Mouse (Mus musculus) kidney, embryonic 14.5 days (tissue): ENCODE results near the gene Sap30bp. TPM values are rescaled to one million over a fixed set of nuclear protein-coding genes. Genes with fewer than 3 reads are reported as not detected.

ENCODE experiments used
- ATAC-seq: fragments of 200-750 bp; cut with Nextera tagmentation; 2 replicates; pipeline ENCODE4 v1.8.0; 2017; ENCODE audit warnings: moderate number of reproducible peaks, mild to moderate bottlenecking, moderate TSS enrichment, moderate library complexity; ENCODE audit not compliant: low FRiP score, low TSS enrichment
- H3K27ac ChIP-seq: fragments of 300-500 bp; sonication (generic); 2 replicates; pipeline ENCODE4 v1.5.1; 2014; ENCODE audit warnings: low read depth, mild to moderate bottlenecking, low read length, moderate library complexity, mixed read lengths
- H3K27me3 ChIP-seq: fragments of 300-500 bp; sonication (generic); 2 replicates; pipeline ENCODE4 v1.6.1; 2014; ENCODE audit warnings: mild to moderate bottlenecking, low read length; ENCODE audit not compliant: control insufficient read depth, insufficient read depth
- H3K36me3 ChIP-seq: fragments of 300-500 bp; sonication (generic); 2 replicates; pipeline ENCODE4 v1.6.1; 2014; ENCODE audit warnings: low read length, mixed read lengths; ENCODE audit not compliant: control insufficient read depth, insufficient read depth
- H3K4me1 ChIP-seq: fragments of 300-500 bp; sonication (generic); 2 replicates; pipeline ENCODE4 v1.6.1; 2014; ENCODE audit warnings: low read length, mixed read lengths; ENCODE audit not compliant: control insufficient read depth, insufficient read depth
- H3K4me2 ChIP-seq: fragments of 300-500 bp; sonication (generic); replicated peaks from 2 replicates; pipeline ENCODE4 v1.6.1; 2014; ENCODE audit warnings: low read depth, mild to moderate bottlenecking, low read length
- H3K4me3 ChIP-seq: fragments of 300-500 bp; sonication (generic); 2 replicates; pipeline ENCODE4 v1.5.1; 2014; ENCODE audit warnings: mild to moderate bottlenecking, low read length
- H3K9ac ChIP-seq: fragments of 300-500 bp; sonication (generic); 2 replicates; pipeline ENCODE4 v1.6.1; 2014; ENCODE audit warnings: low read depth, mild to moderate bottlenecking, low read length, moderate library complexity
- H3K9me3 ChIP-seq: fragments of 300-500 bp; sonication (generic); 2 replicates; pipeline ENCODE4 v1.6.1; 2016; ENCODE audit warnings: low read length; ENCODE audit not compliant: control insufficient read depth
- WGBS: fragments of 180-500 bp; shearing (Covaris S2); extraction: QIAGEN DNeasy Blood & Tissue Kit; methylation state at CpG from one replicate; pipeline ENCODE4 v1.1.7; 2014; 5-methylcytosine and 5-hydroxymethylcytosine counted together
- polyA plus RNA-seq: library from polyadenylated mRNA; unstranded; fragments of >200 nt; fragmentation: Nextera tagmentation; extraction: Ambion mirVana; gene quantifications from 2 replicates; pipeline ENCODE4 v1.2.1, GENCODE M21; 2014

Gene Sap30bp
- polyA plus RNA-seq, 1 experiment from 2014 or later: 41.4 TPM

GRCm38 (mm10) chr11:115962651-115963412 is 29.8 kb downstream of the Sap30bp start:
- no peak overlapping the region for H3K4me2 ChIP-seq
- WGBS: 94% methylated on average over 9 of the region's 9 CpGs
- H3K4me3 ChIP-seq: no peak overlapping the region
- H3K27ac ChIP-seq: no peak overlapping the region
- H3K9me3 ChIP-seq: no peaks in the 10 kb centered on the region
- ATAC-seq: no peak
- no peaks in the 10 kb centered on the region for H3K27me3 ChIP-seq
- H3K4me1 ChIP-seq: no peaks in the 10 kb centered on the region
- H3K9ac ChIP-seq: no peak overlapping the region
- peaks cover 82% of the 10 kb centered on the region for H3K36me3 ChIP-seq

DNA sequence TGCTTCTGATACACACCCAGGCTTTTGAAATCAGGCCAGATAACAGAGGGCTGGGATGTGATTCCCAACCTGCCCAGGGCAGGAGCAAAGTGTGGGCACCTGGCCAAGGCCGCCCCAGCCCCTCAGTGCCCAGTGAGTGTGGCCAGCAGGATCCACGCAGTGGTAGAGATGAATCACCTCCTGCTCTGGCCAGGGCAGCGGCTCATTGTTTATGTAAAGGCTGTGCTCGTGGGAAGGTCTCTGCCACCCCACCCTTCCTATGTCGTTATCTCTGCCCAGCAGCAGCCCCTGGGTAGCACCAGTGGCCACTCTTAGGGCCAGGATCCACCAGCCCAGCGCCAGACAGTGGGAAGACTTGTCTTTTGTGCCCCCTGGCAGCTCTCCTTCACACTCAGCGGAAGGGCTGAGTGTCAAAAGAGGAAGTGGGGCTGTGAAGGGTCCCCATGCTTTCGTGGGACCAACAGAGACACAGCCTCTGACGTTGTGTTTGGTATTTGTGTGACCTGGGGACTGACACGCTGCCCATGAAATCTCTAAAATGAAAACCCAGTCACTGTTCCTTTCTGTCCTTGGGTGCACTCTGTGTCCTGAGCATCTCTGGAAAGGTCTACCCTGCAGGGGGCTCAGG is 32.0 kb downstream of the Sap30bp start:
- Histone ChIP-seq H3K4me1 (peaks cover 10% of the 10 kb centered on the region), H3K27me3 (no peaks in the 10 kb centered on the region), H3K27ac (no peak overlapping the region), H3K4me3 (no peak overlapping the region), H3K9ac (no peak overlapping the region), H3K4me2 (no peak overlapping the region), H3K36me3 (peaks cover 68% of the 10 kb centered on the region), H3K9me3 (no peaks in the 10 kb centered on the region)
- WGBS: 80% methylated on average over 10 of the region's 10 CpGs
- ATAC-seq: no peak

GRCm38 (mm10) chr11:115968731-115969405 is 35.8 kb downstream of the Sap30bp start:
- no peak overlapping the region for H3K9ac ChIP-seq
- peaks cover 20% of the 10 kb centered on the region for H3K4me1 ChIP-seq
- H3K4me3 ChIP-seq: no peak overlapping the region
- peaks cover 32% of the 10 kb centered on the region for H3K36me3 ChIP-seq
- no peak for ATAC-seq
- H3K4me2 ChIP-seq: no peak overlapping the region
- H3K27ac ChIP-seq: no peak overlapping the region
- 64% methylated on average over 5 of the region's 5 CpGs for whole genome bisulfite sequencing
- peaks cover 3% of the 10 kb centered on the region; the same call in 1 of the 2 replicates for H3K27me3 ChIP-seq
- no peaks in the 10 kb centered on the region for H3K9me3 ChIP-seq

DNA sequence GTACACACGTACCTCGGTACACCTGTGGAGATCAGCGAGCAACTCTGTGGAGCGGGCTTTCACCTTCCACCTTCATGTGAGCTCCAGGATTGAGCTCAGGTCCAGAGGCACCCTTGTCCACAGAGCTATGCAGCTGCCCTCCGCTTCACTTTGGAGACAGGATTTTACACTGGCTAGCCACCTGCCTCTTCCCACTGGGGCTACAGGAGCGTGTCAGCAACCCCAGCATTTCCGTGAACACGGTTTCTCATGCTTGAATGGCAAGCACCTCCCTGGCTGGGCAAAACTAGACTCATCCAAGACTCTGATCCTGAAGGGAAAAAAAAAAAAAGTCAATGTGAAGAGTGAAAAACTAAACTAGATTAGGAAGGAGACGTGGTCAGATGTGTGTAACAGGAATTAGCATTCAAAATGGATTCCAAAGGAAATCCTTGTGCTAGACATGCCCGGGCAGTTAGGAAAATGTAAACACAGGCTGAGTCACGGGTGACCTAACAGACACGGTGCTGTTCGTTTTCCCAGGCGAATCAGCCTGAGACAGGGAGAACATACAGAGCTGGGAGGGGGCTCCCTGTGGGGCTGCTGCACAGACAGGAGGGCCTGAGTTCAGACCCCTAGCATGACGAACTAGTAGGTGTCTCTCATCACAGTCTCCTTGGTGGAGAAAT is 37.1 kb downstream of the Sap30bp start:
- H3K4me3 ChIP-seq: no peak overlapping the region
- H3K9me3 ChIP-seq: no peaks in the 10 kb centered on the region
- WGBS: 35% methylated on average over 15 of the region's 15 CpGs
- no peak overlapping the region; the same call in 1 of the 2 replicates for H3K4me2 ChIP-seq
- peaks cover 16% of the 10 kb centered on the region for H3K27me3 ChIP-seq
- peaks cover 19% of the 10 kb centered on the region for H3K36me3 ChIP-seq
- peak; percentile 30; the same call in 1 of the 2 replicates for ATAC-seq
- peaks cover 20% of the 10 kb centered on the region for H3K4me1 ChIP-seq
- peak overlapping the region; percentile 48; the same call in 1 of the 2 replicates for H3K27ac ChIP-seq
- H3K9ac ChIP-seq: no peak overlapping the region

GRCm38 (mm10) chr11:115971016-115971415 is 37.9 kb downstream of the Sap30bp start:
- peak; percentile 14; the same call in 1 of the 2 replicates for ATAC-seq
- peaks cover 20% of the 10 kb centered on the region for H3K4me1 ChIP-seq
- H3K9me3 ChIP-seq: no peaks in the 10 kb centered on the region
- 65% methylated on average over 6 of the region's 6 CpGs for WGBS
- H3K4me3 ChIP-seq: no peak overlapping the region
- no peak overlapping the region for H3K4me2 ChIP-seq
- peaks cover 11% of the 10 kb centered on the region for H3K36me3 ChIP-seq
- H3K27ac ChIP-seq: no peak overlapping the region
- H3K9ac ChIP-seq: no peak overlapping the region
- H3K27me3 ChIP-seq: peaks cover 23% of the 10 kb centered on the region

- peak; percentile 46; the same call in 1 of the 2 replicates for ATAC-seq
- peaks cover 23% of the 10 kb centered on the region for H3K27me3 ChIP-seq
Measured at GRCm38 (mm10) chr11:115974309-115975082, 41.4 kb downstream of the Sap30bp start, which contains the start of gene Itgb4. Itgb4 (plus strand) TSS chr11:115974709.

DNA sequence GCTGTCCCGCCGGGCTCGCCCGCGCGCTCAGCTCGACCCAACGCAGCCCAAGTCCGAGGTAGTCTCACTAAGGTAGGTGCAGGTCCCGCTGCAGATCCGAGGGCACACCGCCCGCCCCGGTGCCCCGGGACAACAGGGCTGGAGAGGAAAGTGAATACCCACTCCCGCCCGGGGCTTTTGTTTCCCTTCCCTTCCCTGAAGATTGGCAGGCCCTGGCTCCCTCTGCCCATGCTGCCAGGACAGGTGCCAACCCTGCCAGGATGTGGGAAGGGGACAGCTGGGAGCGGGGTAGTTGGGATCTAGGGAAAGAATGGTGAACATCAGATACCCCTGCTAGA is 42.0 kb downstream of the Sap30bp start:
- peak overlapping the region; percentile 47 for H3K4me3 ChIP-seq
- H3K27ac ChIP-seq: no peak overlapping the region
- 1% methylated on average over 18 of the region's 18 CpGs for WGBS
- no peaks in the 10 kb centered on the region for H3K36me3 ChIP-seq
- H3K4me1 ChIP-seq: peaks cover 11% of the 10 kb centered on the region
- H3K27me3 ChIP-seq: peaks cover 23% of the 10 kb centered on the region
- no peaks in the 10 kb centered on the region for H3K9me3 ChIP-seq
- ATAC-seq: no peak
- peak overlapping the region; percentile 54 for H3K9ac ChIP-seq
- H3K4me2 ChIP-seq: peak overlapping the region; percentile 85

More at GRCm38 (mm10) chr11:115974309-115975082, 41.4 kb downstream of the Sap30bp start, which contains the start of gene Itgb4:
- Histone ChIP-seq H3K27ac (no peak within 1 kb of the TSS), H3K36me3 (no peaks in the 10 kb centered on the region), H3K4me1 (peaks cover 16% of the 10 kb centered on the region), H3K9me3 (no peaks in the 10 kb centered on the region), H3K4me3 (peak within 1 kb of the TSS; percentile 47), H3K9ac (peak within 1 kb of the TSS; percentile 54), H3K4me2 (peak within 1 kb of the TSS; percentile 85)
- 12% methylated on average over 41 of the region's 58 CpGs for WGBS

- H3K27ac ChIP-seq: no peak overlapping the region
- peak overlapping the region; percentile 54; the same call in 1 of the 2 replicates for H3K9ac ChIP-seq
- peaks cover 23% of the 10 kb centered on the region for H3K27me3 ChIP-seq
- H3K4me1 ChIP-seq: peaks cover 6% of the 10 kb centered on the region
- ATAC-seq: no peak
- no peaks in the 10 kb centered on the region for H3K36me3 ChIP-seq
- WGBS: 41% methylated on average over 12 of the region's 12 CpGs
- peak overlapping the region; percentile 47; the same call in 1 of the 2 replicates for H3K4me3 ChIP-seq
- H3K4me2 ChIP-seq: peak overlapping the region; percentile 85
- H3K9me3 ChIP-seq: no peaks in the 10 kb centered on the region
Measured at GRCm38 (mm10) chr11:115975544-115975943, 42.5 kb downstream of the Sap30bp start.
